Mouse (Mus musculus): Measurements from ENCODE around the gene Cst3. TPM values are rescaled to one million over a fixed set of nuclear protein-coding genes. Genes with fewer than 3 reads are reported as not detected.
A peak's percentile ranks its signal among the peaks of the same experiment; 100 is the strongest.

Gene Cst3
- polyA plus RNA-seq, 1 experiment: 617 TPM

GRCm38 (mm10) chr2:148878641-148879130 lies 3.2 kb upstream of the Cst3 start:
- Histone ChIP-seq H3K79me2 (ENCODE audit: control insufficient read depth, insufficient read depth) (peaks cover 16% of the 10 kb centered on the region), H3ac (ENCODE audit: control insufficient read depth, insufficient read length, low read depth) (no peak overlapping the region), H3K4me3 (ENCODE audit: insufficient read depth, poor library complexity, severe bottlenecking) (no peak overlapping the region), H3K27me3 (ENCODE audit: control insufficient read depth, insufficient read depth, insufficient read length) (no peaks in the 10 kb centered on the region), H3K36me3 (ENCODE audit: control insufficient read depth, insufficient read depth) (no peaks in the 10 kb centered on the region), H3K79me3 (ENCODE audit: low read depth) (peaks cover 15% of the 10 kb centered on the region)
- TF ChIP-seq FOSL1 (IDR thresholded peaks at IDR 0.05; ENCODE audit: insufficient read depth, low read length, poor library complexity, severe bottlenecking): no peak

GRCm38 (mm10) chr2:148877016-148877770 lies 1.7 kb upstream of the Cst3 start:
- H3K27me3 ChIP-seq (ENCODE audit: control insufficient read depth, insufficient read depth, insufficient read length): no peaks in the 10 kb centered on the region
- peaks cover 8% of the 10 kb centered on the region for H3K36me3 ChIP-seq (ENCODE audit: control insufficient read depth, insufficient read depth)
- H3K4me3 ChIP-seq (ENCODE audit: insufficient read depth, poor library complexity, severe bottlenecking): no peak overlapping the region
- H3K79me3 ChIP-seq (ENCODE audit: low read depth): peaks cover 28% of the 10 kb centered on the region
- no peak for TF ChIP-seq USF1 (IDR thresholded peaks at IDR 0.05; ENCODE audit: low read depth)
- TF ChIP-seq CEBPB (IDR thresholded peaks at IDR 0.05; ENCODE audit: low read depth): no peak
- no peak for TF ChIP-seq FOSL1 (IDR thresholded peaks at IDR 0.05; ENCODE audit: insufficient read depth, low read length, poor library complexity, severe bottlenecking)
- no peak for TF ChIP-seq MYOD1 (IDR thresholded peaks at IDR 0.05; ENCODE audit: control insufficient read depth, insufficient read length, low read depth)
- no peak for TF ChIP-seq CTCF (IDR thresholded peaks at IDR 0.05; ENCODE audit: control insufficient read depth, insufficient read depth, insufficient read length)
- no peak for TF ChIP-seq MAX (IDR thresholded peaks at IDR 0.05)
- no peak for TF ChIP-seq MYOG (IDR thresholded peaks at IDR 0.05; ENCODE audit: control insufficient read depth, extremely low read depth, insufficient read length)
- peaks cover 31% of the 10 kb centered on the region for H3K79me2 ChIP-seq (ENCODE audit: control insufficient read depth, insufficient read depth)
- no peak overlapping the region for H3ac ChIP-seq (ENCODE audit: control insufficient read depth, insufficient read length, low read depth)

GRCm38 (mm10) chr2:148874617-148875334 lies 716 bp downstream of the Cst3 start:
- Histone ChIP-seq H3K79me3 (ENCODE audit: low read depth) (peaks cover 30% of the 10 kb centered on the region), H3K27me3 (ENCODE audit: control insufficient read depth, insufficient read depth, insufficient read length) (no peaks in the 10 kb centered on the region), H3K4me3 (ENCODE audit: insufficient read depth, poor library complexity, severe bottlenecking) (peak overlapping the region; percentile 95), H3K36me3 (ENCODE audit: control insufficient read depth, insufficient read depth) (peaks cover 32% of the 10 kb centered on the region), H3ac (ENCODE audit: control insufficient read depth, insufficient read length, low read depth) (peak overlapping the region; percentile 89), H3K79me2 (ENCODE audit: control insufficient read depth, insufficient read depth) (peaks cover 37% of the 10 kb centered on the region)
- peak; percentile 51 for TF ChIP-seq MAX (IDR thresholded peaks at IDR 0.05)
- TF ChIP-seq MYOD1 (IDR thresholded peaks at IDR 0.05; ENCODE audit: control insufficient read depth, insufficient read length, low read depth): no peak

GRCm38 (mm10) chr2:148874224-148874616 lies 1.3 kb downstream of the Cst3 start:
- Histone ChIP-seq H3K27me3 (ENCODE audit: control insufficient read depth, insufficient read depth, insufficient read length) (no peaks in the 10 kb centered on the region), H3ac (ENCODE audit: control insufficient read depth, insufficient read length, low read depth) (peak overlapping the region; percentile 56), H3K4me3 (ENCODE audit: insufficient read depth, poor library complexity, severe bottlenecking) (peak overlapping the region; percentile 95), H3K36me3 (ENCODE audit: control insufficient read depth, insufficient read depth) (peaks cover 36% of the 10 kb centered on the region), H3K79me3 (ENCODE audit: low read depth) (peaks cover 30% of the 10 kb centered on the region), H3K79me2 (ENCODE audit: control insufficient read depth, insufficient read depth) (peaks cover 37% of the 10 kb centered on the region)
- TF ChIP-seq MAX (IDR thresholded peaks at IDR 0.05) (no peak), CTCF (IDR thresholded peaks at IDR 0.05; ENCODE audit: control insufficient read depth, insufficient read depth, insufficient read length) (no peak), MYOG (IDR thresholded peaks at IDR 0.05; ENCODE audit: control insufficient read depth, extremely low read depth, insufficient read length) (no peak), FOSL1 (IDR thresholded peaks at IDR 0.05; ENCODE audit: insufficient read depth, low read length, poor library complexity, severe bottlenecking) (no peak), MYOD1 (IDR thresholded peaks at IDR 0.05; ENCODE audit: control insufficient read depth, insufficient read length, low read depth) (no peak), USF1 (IDR thresholded peaks at IDR 0.05; ENCODE audit: low read depth) (no peak), CEBPB (IDR thresholded peaks at IDR 0.05; ENCODE audit: low read depth) (no peak)

- H3K36me3 ChIP-seq (ENCODE audit: control insufficient read depth, insufficient read depth): peaks cover 36% of the 10 kb centered on the region
- TF ChIP-seq CEBPB (IDR thresholded peaks at IDR 0.05; ENCODE audit: low read depth) (no peak), USF1 (IDR thresholded peaks at IDR 0.05; ENCODE audit: low read depth) (no peak)
- peaks cover 30% of the 10 kb centered on the region for H3K79me3 ChIP-seq (ENCODE audit: low read depth)
- no peak overlapping the region for H3ac ChIP-seq (ENCODE audit: control insufficient read depth, insufficient read length, low read depth)
- peaks cover 37% of the 10 kb centered on the region for H3K79me2 ChIP-seq (ENCODE audit: control insufficient read depth, insufficient read depth)
- no peak overlapping the region for H3K4me3 ChIP-seq (ENCODE audit: insufficient read depth, poor library complexity, severe bottlenecking)
- no peaks in the 10 kb centered on the region for H3K27me3 ChIP-seq (ENCODE audit: control insufficient read depth, insufficient read depth, insufficient read length)
Measured at GRCm38 (mm10) chr2:148872860-148873259, 2.6 kb downstream of the Cst3 start.

- Histone ChIP-seq H3K79me3 (ENCODE audit: low read depth) (peaks cover 30% of the 10 kb centered on the region), H3K36me3 (ENCODE audit: control insufficient read depth, insufficient read depth) (peaks cover 36% of the 10 kb centered on the region), H3ac (ENCODE audit: control insufficient read depth, insufficient read length, low read depth) (no peak overlapping the region), H3K4me3 (ENCODE audit: insufficient read depth, poor library complexity, severe bottlenecking) (no peak overlapping the region), H3K27me3 (ENCODE audit: control insufficient read depth, insufficient read depth, insufficient read length) (no peaks in the 10 kb centered on the region), H3K79me2 (ENCODE audit: control insufficient read depth, insufficient read depth) (peaks cover 37% of the 10 kb centered on the region)
- TF ChIP-seq CTCF (IDR thresholded peaks at IDR 0.05; ENCODE audit: control insufficient read depth, insufficient read depth, insufficient read length) (no peak), FOSL1 (IDR thresholded peaks at IDR 0.05; ENCODE audit: insufficient read depth, low read length, poor library complexity, severe bottlenecking) (no peak), MYOG (IDR thresholded peaks at IDR 0.05; ENCODE audit: control insufficient read depth, extremely low read depth, insufficient read length) (no peak), USF1 (IDR thresholded peaks at IDR 0.05; ENCODE audit: low read depth) (no peak), CEBPB (IDR thresholded peaks at IDR 0.05; ENCODE audit: low read depth) (no peak), MYOD1 (IDR thresholded peaks at IDR 0.05; ENCODE audit: control insufficient read depth, insufficient read length, low read depth) (no peak), MAX (IDR thresholded peaks at IDR 0.05) (no peak)
Measured at GRCm38 (mm10) chr2:148870526-148870925, 5.0 kb downstream of the Cst3 start.
